Mouse (Mus musculus) CD4-positive, CD25-positive, alpha-beta regulatory T cell, adult 4 months (primary cell): Measurements from ENCODE around the gene Hdac4. TPM values are rescaled to one million over a fixed set of nuclear protein-coding genes. Genes with fewer than 3 reads are reported as not detected.

ENCODE experiments used
- ATAC-seq: one replicate; pipeline ENCODE4 v1.8.0; 2017
- polyA plus RNA-seq, 2 experiments: library from polyadenylated mRNA; unstranded; fragments of 100-300 nt; shearing (Covaris generic); gene quantifications; one replicate each; pipeline ENCODE4 v1.2.1; 2017

Hdac4 gene
- polyA plus RNA-seq, 2 experiments from 2014 or later = 61.6 to 72.5 TPM

DNA sequence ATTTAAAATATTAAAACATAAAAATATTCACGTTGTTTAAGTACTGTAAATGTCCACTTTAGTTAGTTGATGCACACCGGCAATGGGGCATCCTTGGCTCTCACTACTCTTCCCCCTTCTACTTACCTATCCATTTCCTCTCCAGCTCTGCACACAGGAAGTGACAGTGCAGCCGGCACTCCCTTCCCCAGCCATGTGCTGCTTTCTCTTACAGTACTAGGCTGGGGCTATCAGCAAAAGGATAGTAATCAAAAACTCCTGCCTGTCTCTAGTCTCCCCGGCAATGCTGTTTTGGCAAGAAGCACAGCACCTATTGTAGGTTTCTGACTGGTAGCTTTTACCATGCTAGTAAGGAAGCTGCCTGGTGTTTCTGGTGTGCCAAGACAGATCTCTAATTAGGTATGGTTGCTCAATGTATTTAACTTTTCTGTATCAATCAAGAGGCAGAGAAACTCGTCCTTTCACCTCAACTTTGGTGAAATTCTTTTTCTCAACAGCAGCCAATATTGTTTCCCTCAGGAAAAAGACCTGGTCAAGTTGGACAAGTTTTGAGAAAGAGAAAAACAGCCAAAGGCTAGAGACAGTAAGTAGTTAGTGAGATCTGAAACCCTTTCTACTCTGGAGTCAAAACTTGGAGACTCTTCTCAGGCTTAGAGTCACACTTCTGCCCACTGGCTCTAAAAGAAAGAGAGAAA lies 136.6 kb downstream of the Hdac4 start:
- peak; percentile 97 for ATAC-seq

DNA sequence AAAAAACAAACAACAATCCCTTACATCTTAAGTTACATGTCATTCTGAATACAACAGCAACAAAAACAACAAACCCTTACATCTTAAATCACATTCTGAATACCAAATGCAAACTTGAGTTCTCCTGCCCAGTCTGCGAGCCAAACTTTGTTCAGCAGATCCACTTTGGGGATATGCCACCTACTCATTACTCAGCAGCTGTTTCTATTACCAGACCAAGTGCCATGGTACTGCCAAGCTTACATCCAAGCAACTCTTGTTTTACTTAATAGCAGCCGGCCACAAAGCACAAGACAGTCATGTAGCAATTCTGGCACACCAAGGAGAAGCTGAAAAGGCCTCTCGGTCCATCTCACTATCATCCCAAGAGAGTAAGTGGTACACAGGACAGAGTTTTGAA lies 138.4 kb downstream of the Hdac4 start:
- ATAC-seq = no peak

DNA sequence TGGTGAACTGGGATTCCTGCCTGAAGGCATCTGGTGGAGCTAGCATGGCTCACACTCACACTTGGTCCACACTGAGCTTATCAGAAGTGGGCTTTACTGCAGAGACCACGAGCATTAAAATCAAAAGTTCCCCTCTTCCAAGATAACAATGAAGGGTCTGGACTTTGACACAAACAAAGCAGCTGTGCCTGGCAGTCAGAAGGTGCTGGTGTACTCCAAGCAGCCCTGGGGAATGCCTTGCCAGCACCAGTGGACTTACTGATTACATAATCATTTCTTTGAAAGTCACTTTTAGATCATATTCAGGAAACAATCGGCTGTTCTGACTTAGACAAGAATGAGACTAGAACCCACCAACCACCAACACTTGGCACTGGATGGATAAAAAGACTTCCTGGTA lies 140.3 kb downstream of the Hdac4 start:
- ATAC-seq = no peak

DNA sequence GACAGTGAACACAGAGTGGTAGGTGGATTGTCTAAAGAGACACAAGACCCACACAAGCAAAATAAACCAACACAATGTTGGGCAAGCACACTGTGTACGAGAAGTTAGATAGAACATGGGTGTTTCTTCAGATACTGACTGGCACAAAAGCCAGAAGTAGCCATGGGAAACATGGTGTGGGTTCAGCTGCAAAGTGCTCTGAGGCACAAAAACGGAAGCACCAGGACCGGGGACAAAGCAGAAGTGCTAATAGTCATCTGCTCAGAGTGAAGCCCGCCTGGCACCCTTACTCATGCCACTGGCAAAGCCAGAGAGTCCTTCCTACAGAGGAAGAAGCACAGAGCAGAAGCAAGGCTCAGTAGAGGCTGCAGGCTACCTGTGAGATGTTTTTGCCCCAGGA lies 143.3 kb downstream of the Hdac4 start:
- no peak for ATAC-seq

DNA sequence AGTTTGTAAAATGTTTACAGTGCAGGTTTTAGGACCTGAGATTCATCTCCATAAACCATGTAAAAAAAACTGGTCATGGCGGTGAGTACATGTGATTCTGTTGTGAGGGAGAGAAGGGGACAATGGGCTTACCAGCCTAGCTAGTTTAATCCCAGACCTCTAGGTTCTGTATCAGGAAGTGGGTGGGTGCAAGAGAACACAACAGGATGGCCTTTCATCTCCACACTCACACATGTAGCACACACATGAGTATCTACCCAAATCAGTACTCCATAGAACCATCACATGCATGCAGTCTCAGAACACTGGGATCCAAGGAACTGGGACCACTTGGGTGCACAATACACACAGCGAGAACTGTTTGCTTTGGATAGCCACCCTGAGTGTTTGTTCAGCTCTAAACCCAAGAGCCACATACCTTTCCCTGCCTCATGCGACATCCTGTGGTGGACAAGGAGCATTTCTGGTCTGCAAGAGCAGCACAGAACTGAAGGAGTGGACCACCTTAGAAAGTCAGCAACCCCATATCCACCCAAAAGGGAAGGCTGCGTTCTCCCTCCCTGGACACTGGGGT lies 143.9 kb downstream of the Hdac4 start:
- ATAC-seq = peak; percentile 76

DNA sequence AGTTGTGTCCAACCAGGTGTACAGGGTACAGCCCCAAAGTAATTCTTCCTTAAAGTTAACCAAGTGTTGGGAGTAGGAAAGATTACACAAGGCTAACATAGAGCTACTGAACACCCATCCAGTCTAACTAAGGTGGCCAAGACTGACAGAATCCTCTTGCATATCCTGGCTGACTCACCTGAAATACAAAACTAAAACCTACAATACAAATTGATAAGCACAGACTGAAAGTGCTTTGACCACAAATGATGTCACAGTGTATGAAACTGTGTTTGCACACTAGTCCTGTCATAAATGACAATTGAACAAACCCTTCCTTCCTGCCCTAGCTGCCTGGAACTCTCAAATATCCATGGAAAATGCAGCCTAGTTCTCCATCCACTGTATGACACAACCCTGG lies 144.5 kb downstream of the Hdac4 start:
- ATAC-seq = peak; percentile 83

DNA sequence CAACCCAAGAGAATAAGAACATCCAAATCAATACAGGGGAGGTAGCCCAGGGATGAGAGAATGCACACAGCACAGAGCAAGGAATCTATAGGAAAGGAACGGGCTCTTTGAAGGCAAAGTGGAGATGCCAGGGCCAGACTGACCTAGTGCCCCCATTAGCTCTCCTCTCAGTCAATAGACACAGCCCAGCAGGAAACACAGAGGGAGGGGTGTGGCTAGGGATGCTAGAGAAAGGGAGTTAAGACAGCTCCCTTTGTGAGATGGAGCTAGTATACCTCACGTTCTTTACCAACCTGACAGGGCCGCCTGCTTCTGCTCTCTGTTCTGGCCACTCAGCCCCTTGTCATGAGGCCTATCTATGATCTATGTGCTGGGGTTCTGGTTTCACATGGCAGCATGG lies 144.9 kb downstream of the Hdac4 start:
- ATAC-seq = no peak

DNA sequence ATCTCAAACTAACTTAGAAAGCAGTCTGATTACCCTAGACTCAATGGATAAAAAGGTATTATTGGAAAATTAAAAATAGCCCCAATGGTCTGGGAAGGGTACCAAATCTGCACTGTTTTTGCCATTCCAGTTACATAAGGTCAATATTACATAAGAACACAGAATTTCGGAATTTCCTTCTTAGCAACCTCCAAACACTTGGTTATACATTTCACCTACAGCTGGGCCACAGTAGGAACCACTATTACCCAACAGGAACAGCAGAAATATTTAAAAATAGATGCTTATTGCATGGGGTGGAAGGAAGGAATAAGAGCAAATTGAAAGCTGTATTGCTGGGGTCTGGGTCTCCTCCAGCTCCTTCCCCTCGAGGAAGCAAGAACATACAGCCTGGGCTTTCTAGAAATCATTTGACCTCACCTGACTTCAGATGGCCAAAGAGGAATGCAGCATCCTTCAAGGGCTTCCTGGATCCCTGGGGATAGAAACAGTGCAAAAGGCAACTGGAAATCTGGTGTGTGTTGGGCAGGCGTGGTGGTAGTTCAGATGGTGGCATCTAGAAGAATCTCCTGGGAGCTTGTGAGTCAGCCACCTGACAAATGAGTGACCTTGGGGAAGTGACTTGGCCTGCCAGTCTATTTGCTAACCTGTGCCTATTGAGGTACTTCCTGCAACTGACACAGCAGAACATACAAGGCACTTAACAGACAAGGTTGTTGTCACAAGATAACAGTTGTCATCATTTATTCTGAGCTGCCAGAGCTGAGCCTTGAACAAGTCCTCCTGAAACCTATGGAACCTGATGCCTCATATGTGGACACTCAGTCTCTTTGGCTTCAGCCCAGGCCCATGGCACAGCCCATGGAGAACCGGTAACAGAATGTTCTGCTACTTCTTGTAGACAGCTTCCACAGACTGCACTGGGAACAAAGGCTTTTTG lies 146.8 kb downstream of the Hdac4 start:
- no peak for ATAC-seq

DNA sequence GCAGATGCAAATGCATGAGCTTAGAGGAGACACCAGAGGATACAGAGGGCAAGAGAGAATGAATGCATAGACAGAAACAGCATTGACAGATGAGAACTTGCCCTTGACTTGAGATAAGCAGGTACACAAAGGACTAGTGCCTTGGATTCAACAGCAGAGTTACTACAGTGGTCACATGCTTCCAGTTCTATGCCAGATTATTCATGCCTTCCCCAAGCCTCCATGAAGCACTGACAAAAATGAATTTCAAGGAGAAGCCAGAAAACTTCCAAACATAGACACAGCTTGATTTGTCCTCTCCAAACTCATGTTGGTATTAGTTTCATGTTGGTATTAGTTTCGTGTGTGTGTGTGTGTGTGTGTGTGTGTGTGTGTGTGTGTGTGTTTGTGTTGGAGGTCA lies 149.8 kb downstream of the Hdac4 start:
- ATAC-seq = no peak

DNA sequence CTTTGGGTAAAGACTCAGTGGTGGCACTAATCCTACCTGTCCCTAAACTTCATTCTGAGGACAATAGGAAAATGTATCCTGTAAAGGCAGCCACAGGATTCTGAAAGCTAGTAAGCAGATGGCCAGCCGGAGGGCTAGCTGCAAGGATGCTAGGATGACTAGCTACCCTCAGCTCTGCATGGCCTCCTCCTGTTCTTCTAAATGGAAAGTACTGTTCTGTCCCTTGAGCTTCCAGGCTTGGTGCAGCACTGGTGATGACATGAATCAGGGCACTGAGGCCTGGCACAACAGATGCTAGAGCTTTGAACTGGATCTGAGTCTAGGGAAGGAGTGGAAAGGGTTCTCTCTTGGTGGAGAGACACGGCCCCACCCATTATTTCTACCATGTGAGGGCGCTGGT lies 150.6 kb downstream of the Hdac4 start:
- no peak for ATAC-seq

DNA sequence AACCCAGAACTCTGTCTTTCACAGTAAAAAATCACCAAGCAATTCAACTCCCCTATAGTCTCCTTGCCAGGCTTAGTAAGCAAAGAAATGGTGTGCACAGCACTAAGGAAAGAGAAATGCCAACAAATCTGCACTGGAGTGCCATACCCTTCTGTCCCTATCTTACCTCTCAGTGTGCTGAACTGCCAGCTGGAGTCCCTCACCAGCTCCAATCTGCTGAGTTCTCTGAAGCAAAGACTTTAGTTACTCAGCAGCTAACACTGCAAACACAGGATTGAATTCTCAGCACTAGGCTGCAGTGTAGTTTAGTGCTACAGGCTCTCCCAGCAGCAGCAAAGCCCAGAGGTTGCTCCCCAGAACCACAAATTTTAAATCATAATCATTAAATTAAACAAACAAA lies 151.5 kb downstream of the Hdac4 start:
- ATAC-seq = no peak

DNA sequence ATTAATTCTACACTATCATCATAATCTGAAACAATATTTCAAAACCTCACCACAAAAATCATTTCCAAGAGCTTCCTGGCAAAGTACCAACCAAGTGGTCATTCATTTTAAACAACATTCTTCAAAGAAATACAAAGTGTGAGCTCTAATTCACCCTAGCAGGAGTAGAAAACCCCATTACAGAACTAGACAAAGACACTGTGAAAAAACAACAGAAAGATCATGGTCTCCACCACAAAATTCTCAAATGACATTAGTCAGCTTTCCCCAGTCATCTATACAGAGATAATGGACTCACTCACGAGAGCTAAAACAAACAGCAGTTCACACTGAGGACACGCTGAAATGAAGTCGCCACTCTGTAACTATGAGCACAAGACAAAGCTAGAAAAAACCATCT lies 153.4 kb downstream of the Hdac4 start:
- no peak for ATAC-seq

DNA sequence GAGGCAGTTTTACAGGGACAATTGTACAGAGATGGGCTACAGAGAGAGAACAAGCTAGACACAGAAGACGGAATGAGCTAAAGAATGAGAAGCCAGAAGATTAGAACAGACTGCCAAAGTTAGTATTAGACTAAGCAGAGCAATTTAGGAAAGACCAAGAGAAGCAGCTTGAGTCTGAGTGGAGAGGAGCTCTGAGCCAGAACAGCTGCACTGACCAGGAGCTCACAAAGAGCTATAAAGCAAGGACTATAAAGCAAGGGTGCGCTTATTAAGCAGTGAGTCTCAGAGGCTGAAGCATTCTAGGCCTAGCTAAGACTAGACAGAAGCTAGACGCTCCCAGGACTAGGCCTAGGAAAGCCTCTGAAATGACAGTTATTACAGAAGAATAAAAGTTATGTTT lies 154.2 kb downstream of the Hdac4 start:
- ATAC-seq = no peak

DNA sequence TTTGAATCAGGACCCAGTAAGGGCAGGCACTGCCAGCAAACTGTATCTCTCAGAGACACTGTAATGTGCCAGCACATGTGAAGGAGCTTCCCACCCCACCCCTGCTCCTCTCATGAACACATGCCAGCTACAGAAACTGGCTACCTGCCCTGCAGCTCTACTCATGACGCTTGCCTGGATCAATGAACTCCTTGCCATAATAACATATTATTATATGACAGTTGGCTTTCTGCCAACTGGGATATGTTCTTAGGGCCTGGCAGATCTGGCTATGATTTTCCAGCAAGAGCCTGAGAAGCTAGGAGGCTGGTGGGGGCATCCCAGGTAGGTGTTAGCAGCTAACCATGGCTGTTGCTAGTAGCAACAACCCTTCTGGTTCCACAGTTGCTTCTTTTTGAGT lies 156.8 kb downstream of the Hdac4 start:
- ATAC-seq = no peak

DNA sequence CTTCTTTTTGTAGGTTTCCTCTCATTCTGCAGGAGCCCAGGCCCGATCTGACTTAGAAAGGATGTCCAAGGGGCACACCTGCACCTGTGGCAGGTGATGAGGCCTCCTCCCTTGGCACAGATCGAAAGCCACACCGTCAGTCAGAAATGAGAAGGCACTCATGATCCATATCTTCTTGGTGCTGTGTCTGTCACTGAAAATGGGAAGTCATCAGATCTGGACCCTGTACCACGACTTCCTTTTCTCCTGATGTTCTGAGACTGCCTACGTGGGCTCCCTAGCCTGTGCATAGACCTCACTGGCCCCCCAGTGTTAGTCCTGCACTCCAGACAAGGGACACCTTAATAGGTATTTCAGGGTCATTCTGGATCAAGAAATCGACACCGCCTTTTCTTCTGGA lies 158.5 kb downstream of the Hdac4 start:
- ATAC-seq = no peak

DNA sequence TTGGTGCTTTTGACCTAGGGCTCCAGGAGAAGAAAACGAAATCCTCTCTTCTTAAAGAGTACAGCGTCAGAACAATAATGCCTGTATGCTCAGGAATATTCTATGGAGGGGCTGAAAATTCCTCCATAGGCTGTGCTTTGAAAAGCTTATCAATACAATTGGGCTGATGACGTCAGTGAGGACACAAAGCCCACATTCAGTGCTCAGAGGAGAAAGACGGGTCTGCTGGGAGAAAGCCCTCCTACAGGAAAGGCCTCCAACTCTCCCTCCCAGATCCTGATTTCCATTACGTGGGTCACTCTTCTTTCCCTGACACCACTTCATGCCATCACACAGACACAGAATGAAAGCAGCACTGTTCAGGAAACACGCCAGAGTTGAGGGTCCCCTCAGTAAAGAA lies 159.7 kb downstream of the Hdac4 start:
- ATAC-seq = no peak

DNA sequence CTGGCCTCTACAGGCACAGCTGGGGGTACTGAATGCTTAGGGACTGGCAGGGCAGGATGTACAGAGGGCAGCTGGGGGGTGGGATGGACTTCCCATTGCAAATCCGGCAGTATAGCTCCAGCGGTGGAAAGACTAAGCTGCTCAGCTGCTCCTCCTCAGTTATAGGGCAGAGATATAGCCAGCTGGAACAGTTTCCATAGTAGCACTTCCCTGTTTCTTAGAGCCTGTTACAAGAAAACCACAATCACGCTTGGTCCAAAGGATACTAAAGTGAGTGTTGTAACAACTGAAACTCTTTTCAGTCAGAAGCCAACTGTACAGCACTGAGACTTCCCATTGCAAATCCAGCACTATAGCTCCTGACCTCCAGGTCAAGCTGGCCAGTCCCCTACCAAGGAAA lies 161.3 kb downstream of the Hdac4 start:
- no peak for ATAC-seq

DNA sequence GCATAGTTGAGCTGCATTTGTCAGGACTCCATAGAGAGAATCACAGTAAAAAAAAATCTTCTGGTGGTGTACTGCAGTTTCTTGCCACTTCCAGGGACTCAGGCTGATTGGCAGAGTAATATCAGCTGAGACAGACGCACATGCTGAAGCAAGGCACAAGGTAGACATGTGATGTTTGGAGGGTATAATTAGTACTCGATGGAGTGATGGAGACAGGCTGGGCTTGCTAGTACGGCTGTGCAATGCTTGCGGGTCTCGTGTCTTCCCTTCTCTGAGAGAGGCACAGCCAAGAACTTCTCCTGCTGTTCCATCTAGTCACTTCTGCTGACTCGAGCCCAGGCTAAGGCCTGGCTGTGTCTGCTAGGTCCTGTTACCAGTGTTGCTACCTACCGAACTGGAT lies 162.0 kb downstream of the Hdac4 start:
- ATAC-seq = no peak

DNA sequence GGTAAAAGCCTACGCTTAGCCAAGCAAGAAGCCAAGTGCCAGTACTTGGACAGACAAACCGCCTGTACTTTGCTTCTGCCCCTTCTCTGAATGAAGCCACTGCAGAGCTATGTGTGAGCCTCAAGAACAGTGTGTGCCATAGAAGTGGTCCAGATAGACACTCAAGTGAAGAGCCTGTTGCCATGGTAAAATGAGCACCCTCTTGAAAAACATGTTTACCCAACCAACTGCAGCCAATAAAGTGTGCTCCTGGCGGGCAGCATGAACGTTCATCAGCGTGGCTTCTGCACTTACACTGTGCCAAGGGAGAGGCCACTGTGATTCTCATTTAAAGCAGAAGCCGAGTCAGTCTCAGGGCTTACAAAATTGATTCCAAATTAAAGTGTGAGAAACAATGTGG lies 165.0 kb downstream of the Hdac4 start:
- no peak for ATAC-seq

DNA sequence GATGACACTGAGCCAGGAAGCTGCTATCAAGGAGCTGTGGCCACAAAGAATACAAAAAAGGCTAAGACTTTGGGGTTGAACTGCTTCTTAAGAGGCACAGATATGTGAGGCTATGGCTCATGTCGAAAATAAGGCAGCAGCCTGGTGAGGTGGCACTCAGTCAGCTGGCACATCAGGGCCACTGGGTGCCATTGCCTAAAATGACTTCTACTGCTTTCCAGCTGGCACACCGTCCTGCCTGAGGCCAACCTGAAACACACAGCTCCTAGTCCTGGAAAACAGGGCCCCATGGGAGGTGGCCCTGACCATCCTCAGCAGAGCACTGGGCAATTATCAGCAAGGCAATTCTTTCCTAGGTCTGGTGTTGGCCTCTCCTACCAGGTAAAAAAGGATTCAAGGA lies 167.3 kb downstream of the Hdac4 start:
- no peak for ATAC-seq

DNA sequence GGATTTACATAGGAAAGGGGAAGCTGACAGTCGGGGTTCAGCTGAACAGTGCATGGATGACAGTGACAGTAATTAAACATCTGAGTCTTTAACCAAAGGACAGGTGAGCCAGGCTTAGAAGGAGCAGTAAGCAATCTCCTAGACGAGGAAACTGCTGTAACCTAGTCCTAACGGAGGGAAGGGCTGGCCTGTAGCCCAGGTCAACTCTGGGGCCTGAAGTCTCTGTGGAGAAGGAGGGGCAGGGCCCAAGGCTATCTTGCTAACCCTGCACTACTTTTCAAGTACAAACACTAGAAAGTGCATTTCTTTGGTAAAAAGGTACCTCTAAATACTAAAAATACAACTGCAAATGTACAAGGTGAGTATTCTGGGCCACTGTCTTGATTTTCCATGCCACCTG lies 169.1 kb downstream of the Hdac4 start:
- no peak for ATAC-seq

DNA sequence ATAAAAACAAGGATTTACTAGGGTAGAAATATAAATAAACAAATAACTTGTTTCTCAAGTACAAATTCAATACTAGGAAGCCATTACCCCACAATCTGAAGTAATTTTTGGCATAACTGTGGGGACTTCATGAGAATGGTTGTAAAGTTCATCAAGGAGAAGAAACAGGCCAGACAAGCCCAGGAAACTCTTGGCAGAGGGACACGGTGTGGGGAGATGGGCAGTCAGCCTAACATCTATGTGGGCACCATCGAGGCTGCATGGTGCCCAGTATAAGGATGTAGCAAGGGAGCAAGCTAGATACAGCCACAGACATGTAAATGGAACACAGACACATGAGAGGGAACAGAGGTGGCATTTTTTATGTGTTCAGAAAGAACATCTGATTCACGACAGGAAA lies 171.6 kb downstream of the Hdac4 start:
- ATAC-seq = no peak

DNA sequence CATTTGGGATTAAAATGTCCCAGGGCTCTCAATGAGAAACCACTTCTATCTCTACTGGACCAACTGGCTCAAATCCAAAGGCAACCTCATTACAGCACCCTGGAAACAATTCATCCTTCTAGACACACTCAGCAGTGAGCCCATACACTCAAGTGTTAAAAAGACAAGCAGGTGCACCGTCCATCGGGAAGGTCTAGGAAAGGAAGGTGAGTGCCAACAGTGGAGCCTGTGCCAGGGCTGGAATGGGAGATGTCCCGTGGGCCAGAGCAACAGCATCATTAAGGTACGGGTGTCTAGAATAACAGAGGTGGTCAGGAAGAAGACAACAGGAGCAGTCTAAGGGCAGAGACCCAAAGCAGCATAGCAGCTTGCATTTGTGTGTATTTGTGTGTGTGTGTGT lies 173.5 kb downstream of the Hdac4 start:
- ATAC-seq = no peak
